Mouse (Mus musculus): ENCODE measurements around the gene Cd82.

Cd82 gene

GRCm38 (mm10) chr2:93466314-93466713 is 3.4 kb upstream of the Cd82 start:
- DNase-seq (ENCODE audit: low read depth): no peak

GRCm38 (mm10) chr2:93461869-93462714 is 848 bp downstream of the Cd82 start:
- DNase-seq (ENCODE audit: low read depth): peak; percentile 95

- DNase-seq (ENCODE audit: low read depth): no peak
These were observed 2.0 kb downstream of the Cd82 start for GRCm38 (mm10) chr2:93460786-93461469.

- DNase-seq (ENCODE audit: low read depth): no peak
These were observed 3.6 kb downstream of the Cd82 start for GRCm38 (mm10) chr2:93459208-93459920.

- DNase-seq (ENCODE audit: low read depth): peak; percentile 73
These were observed 4.4 kb downstream of the Cd82 start for GRCm38 (mm10) chr2:93458332-93459207.

- DNase-seq (ENCODE audit: low read depth): no peak
These were observed 5.4 kb downstream of the Cd82 start for GRCm38 (mm10) chr2:93457426-93458130.

- no peak for DNase-seq (ENCODE audit: low read depth)
These were observed 6.8 kb downstream of the Cd82 start for GRCm38 (mm10) chr2:93456140-93456539.

- DNase-seq (ENCODE audit: low read depth): no peak
These were observed 7.9 kb downstream of the Cd82 start for GRCm38 (mm10) chr2:93454817-93455591.

GRCm38 (mm10) chr2:93454334-93454733 is 8.6 kb downstream of the Cd82 start:
- DNase-seq (ENCODE audit: low read depth): no peak

- DNase-seq (ENCODE audit: low read depth): peak; percentile 47
These were observed 9.9 kb downstream of the Cd82 start for GRCm38 (mm10) chr2:93453046-93453445.

GRCm38 (mm10) chr2:93452506-93452905 is 10.4 kb downstream of the Cd82 start:
- DNase-seq (ENCODE audit: low read depth): no peak

- DNase-seq (ENCODE audit: low read depth): no peak
These were observed 10.9 kb downstream of the Cd82 start for GRCm38 (mm10) chr2:93452057-93452456.

GRCm38 (mm10) chr2:93451219-93451938 is 11.6 kb downstream of the Cd82 start:
- DNase-seq (ENCODE audit: low read depth): no peak

- DNase-seq (ENCODE audit: low read depth): no peak
These were observed 12.2 kb downstream of the Cd82 start for GRCm38 (mm10) chr2:93450695-93451094.

GRCm38 (mm10) chr2:93449657-93450056 is 13.3 kb downstream of the Cd82 start:
- DNase-seq (ENCODE audit: low read depth): peak; percentile 80

- DNase-seq (ENCODE audit: low read depth): no peak
These were observed 14.2 kb downstream of the Cd82 start for GRCm38 (mm10) chr2:93448774-93449173.

GRCm38 (mm10) chr2:93447500-93448249 is 15.3 kb downstream of the Cd82 start:
- DNase-seq (ENCODE audit: low read depth): no peak

GRCm38 (mm10) chr2:93446606-93447353 is 16.2 kb downstream of the Cd82 start:
- no peak for DNase-seq (ENCODE audit: low read depth)
